Mouse (Mus musculus) cerebellum, adult 2 months (tissue): Measurements from ENCODE around the gene Fastkd5. TPM values are rescaled to one million over a fixed set of nuclear protein-coding genes. Genes with fewer than 3 reads are reported as not detected.
A peak's percentile ranks its signal among the peaks of the same experiment; 100 is the strongest.

ENCODE experiments used
- DNase-seq, 2 experiments: peaks; one replicate each; pipeline ENCODE4 v3.0.0; 2021
- H3K27ac ChIP-seq: fragments of 200-500 bp; 2 replicates; pipeline ENCODE4 v1.5.1; 2012; ENCODE audit warnings: low read length, control low read depth, inconsistent platforms; ENCODE audit not compliant: insufficient read depth
- H3K27me3 ChIP-seq: fragments of 200-500 bp; 2 replicates; pipeline ENCODE4 v1.6.1; 2012; ENCODE audit warnings: inconsistent platforms, mild to moderate bottlenecking, low read length, moderate library complexity; ENCODE audit not compliant: control insufficient read depth, insufficient read depth
- H3K4me1 ChIP-seq: fragments of 200-500 bp; 2 replicates; pipeline ENCODE4 v1.6.1; 2011; ENCODE audit warnings: low read length; ENCODE audit not compliant: control insufficient read depth, insufficient read depth
- H3K4me3 ChIP-seq: fragments of 200-500 bp; replicated peaks from 2 replicates; pipeline ENCODE3; 2011; ENCODE audit warnings: mild to moderate bottlenecking, low read depth, low read length, control low read depth; ENCODE audit not compliant: insufficient read depth
- CTCF ChIP-seq: fragments of 200-500 bp; IDR thresholded peaks from 2 replicates; pipeline ENCODE4 v1.5.1; 2011; ENCODE audit warnings: low read depth, mild to moderate bottlenecking, control low read depth, low read length, moderate library complexity, borderline replicate concordance; ENCODE audit not compliant: insufficient read depth
- POLR2A ChIP-seq: fragments of 200-500 bp; IDR thresholded peaks from 2 replicates; pipeline ENCODE4 v1.6.1; 2011; ENCODE audit warnings: low read length, control low read depth, borderline replicate concordance; ENCODE audit not compliant: insufficient read depth
- WGBS: fragments of 180-500 bp; shearing (Covaris S2); methylation state at CpG from one replicate; pipeline ENCODE4 v1.1.7; 2018; 5-methylcytosine and 5-hydroxymethylcytosine counted together
- polyA plus RNA-seq: library from polyadenylated mRNA; depleted of rRNA; stranded (reverse); fragments of >200 nt; gene quantifications from 2 replicates; pipeline ENCODE4 v1.2.3, GENCODE M21; 2012; rRNA removed

Fastkd5 gene
- polyA plus RNA-seq, 1 experiment = 5.7 TPM

- TF ChIP-seq CTCF (no peak), POLR2A (no peak)
- Histone ChIP-seq H3K4me1 (peaks cover 2% of the 10 kb centered on the region), H3K27ac (no peak overlapping the region), H3K27me3 (no peaks in the 10 kb centered on the region), H3K4me3 (no peak overlapping the region)
- DNase-seq = no peak
These were observed 59.9 kb downstream of the Fastkd5 start for GRCm38 (mm10) chr2:130569926-130570325.

GRCm38 (mm10) chr2:130568921-130569320 lies 60.9 kb downstream of the Fastkd5 start:
- H3K27me3 ChIP-seq = no peaks in the 10 kb centered on the region
- no peak overlapping the region for H3K27ac ChIP-seq
- H3K4me1 ChIP-seq = peaks cover 7% of the 10 kb centered on the region
- no peak for TF ChIP-seq CTCF
- no peak for TF ChIP-seq POLR2A
- no peak overlapping the region for H3K4me3 ChIP-seq
- 24% methylated on average over 4 of the region's 4 CpGs for WGBS
- no peak for DNase-seq

GRCm38 (mm10) chr2:130564983-130565382 lies 64.8 kb downstream of the Fastkd5 start:
- no peaks in the 10 kb centered on the region for H3K27me3 ChIP-seq
- TF ChIP-seq CTCF (no peak), POLR2A (no peak)
- WGBS = 50% methylated on average over 8 of the region's 8 CpGs
- H3K27ac ChIP-seq = no peak overlapping the region
- no peak for DNase-seq
- peaks cover 7% of the 10 kb centered on the region for H3K4me1 ChIP-seq
- peak overlapping the region; percentile 79 for H3K4me3 ChIP-seq

GRCm38 (mm10) chr2:130564063-130564462 lies 65.8 kb downstream of the Fastkd5 start:
- H3K4me3 ChIP-seq = peak overlapping the region; percentile 79
- TF ChIP-seq CTCF = no peak
- no peak for TF ChIP-seq POLR2A
- DNase-seq = no peak
- H3K4me1 ChIP-seq = peaks cover 7% of the 10 kb centered on the region
- under 1% methylated on average over 23 of the region's 23 CpGs for WGBS
- peak overlapping the region; percentile 49 for H3K27ac ChIP-seq
- no peaks in the 10 kb centered on the region for H3K27me3 ChIP-seq

Other genes with a start within 250 kb of the Fastkd5 start
- 7.7 and 8.0 TPM in 2 replicates for gene Cpxm1, start 232.5 kb downstream of the Fastkd5 start, polyA plus RNA-seq
- gene Gm28372, start 224.8 kb downstream of the Fastkd5 start, polyA plus RNA-seq = not detected in 2 replicates
- gene 1700020A23Rik, start 224.8 kb downstream of the Fastkd5 start, polyA plus RNA-seq = not detected in 2 replicates
- gene Tmem239, start 223.5 kb downstream of the Fastkd5 start, polyA plus RNA-seq = not detected in 2 replicates
- gene Vps16, start 205.7 kb downstream of the Fastkd5 start, polyA plus RNA-seq = 120 and 128 TPM in 2 replicates
- gene Pced1a, start 205.3 kb downstream of the Fastkd5 start, polyA plus RNA-seq = 21.8 and 23.5 TPM in 2 replicates
- 157 and 159 TPM in 2 replicates for gene Ptpra, start 179.7 kb downstream of the Fastkd5 start, polyA plus RNA-seq
- 95.6 and 95.9 TPM in 2 replicates for gene Mrps26, start 66.3 kb downstream of the Fastkd5 start, polyA plus RNA-seq
- 0.33 and 0.67 TPM in 2 replicates for gene Oxt, start 53.9 kb downstream of the Fastkd5 start, polyA plus RNA-seq
- not detected in 2 replicates for gene Avp, start 47.5 kb downstream of the Fastkd5 start, polyA plus RNA-seq
- 9.6 and 9.8 TPM in 2 replicates for gene Ubox5, start within 50 bp of the Fastkd5 start, polyA plus RNA-seq
- gene Lzts3, start 12.8 kb upstream of the Fastkd5 start, polyA plus RNA-seq = 89.4 and 94.9 TPM in 2 replicates
- 98.5 and 109 TPM in 2 replicates for gene Ddrgk1, start 34.6 kb upstream of the Fastkd5 start, polyA plus RNA-seq
- gene Itpa, start 37.6 kb upstream of the Fastkd5 start, polyA plus RNA-seq = 50.7 and 57.9 TPM in 2 replicates
- 0.62 and 0.93 TPM in 2 replicates for gene Slc4a11, start 67.5 kb upstream of the Fastkd5 start, polyA plus RNA-seq